Mouse (Mus musculus) liver, embryonic 14.5 days (tissue): ENCODE data around the gene Znrf3. TPM values are rescaled to one million over a fixed set of nuclear protein-coding genes. Genes with fewer than 3 reads are reported as not detected.
A peak's percentile ranks its signal among the peaks of the same experiment; 100 is the strongest.

Experiments used
- ATAC-seq: fragments of 200-750 bp; cut with Nextera tagmentation; 2 replicates; pipeline ENCODE4 v1.8.0; 2017; ENCODE audit warnings: moderate number of reproducible peaks, mild to moderate bottlenecking, moderate library complexity; ENCODE audit not compliant: insufficient read depth
- DNase-seq, 3 experiments: peaks; one replicate each; pipeline ENCODE4 v3.0.0-alpha.2; 2012 to 2013; ENCODE audit warnings: low read depth in 3 of 3, low spot score in 3 of 3
- H3K27ac ChIP-seq: fragments of 300-500 bp; sonication (generic); 2 replicates; pipeline ENCODE4 v1.5.1; 2014; ENCODE audit warnings: moderate library complexity, mild to moderate bottlenecking, control low read depth, inconsistent platforms
- H3K27me3 ChIP-seq: fragments of 300-500 bp; sonication (generic); 2 replicates; pipeline ENCODE4 v1.6.1; 2014; ENCODE audit warnings: mild to moderate bottlenecking, low read length, moderate library complexity; ENCODE audit not compliant: control insufficient read depth, insufficient read depth
- H3K36me3 ChIP-seq: fragments of 300-500 bp; sonication (generic); replicated peaks from 2 replicates; pipeline ENCODE4 v1.6.1; 2014; ENCODE audit warnings: low read depth; ENCODE audit not compliant: control insufficient read depth, insufficient read depth
- H3K4me1 ChIP-seq, 2 experiments: fragments of 200-500 bp in 1 of 2; fragments of 300-500 bp in 1 of 2; sonication (generic) in 1 of 2; replicated peaks; 2 replicates each; pipeline ENCODE4 v1.6.1; 2012 to 2014; ENCODE audit warnings: antibody characterized with exemption in 1 of 2, inconsistent platforms in 1 of 2, low read length in 1 of 2; ENCODE audit not compliant: control insufficient read depth in 2 of 2, insufficient read depth in 2 of 2
- H3K4me2 ChIP-seq: fragments of 300-500 bp; sonication (generic); 2 replicates; pipeline ENCODE4 v1.6.1; 2014; ENCODE audit warnings: low read depth, mild to moderate bottlenecking, control low read depth, moderate library complexity
- H3K4me3 ChIP-seq, 2 experiments: fragments of 200-500 bp in 1 of 2; fragments of 300-500 bp in 1 of 2; sonication (generic) in 1 of 2; 2 replicates each; pipeline ENCODE4 v1.5.1; 2012 to 2014; ENCODE audit warnings: low read depth in 2 of 2, low read length in 2 of 2, mild to moderate bottlenecking in 2 of 2, control low read depth in 1 of 2, inconsistent platforms in 1 of 2, moderate library complexity in 1 of 2; ENCODE audit not compliant: insufficient read depth in 1 of 2
- H3K9ac ChIP-seq: fragments of 300-500 bp; sonication (generic); replicated peaks from 2 replicates; pipeline ENCODE4 v1.6.1; 2014; ENCODE audit warnings: mild to moderate bottlenecking, control low read depth, moderate library complexity
- H3K9me3 ChIP-seq: fragments of 300-500 bp; sonication (generic); 2 replicates; pipeline ENCODE4 v1.6.1; 2016; ENCODE audit warnings: low read length, mixed read lengths; ENCODE audit not compliant: control insufficient read depth
- CTCF ChIP-seq: IDR thresholded peaks from 2 replicates; pipeline ENCODE4 v1.5.1; 2016; ENCODE audit warnings: antibody characterized with exemption, low read depth, control low read depth
- EP300 ChIP-seq: IDR thresholded peaks from 2 replicates; pipeline ENCODE4 v1.6.1; 2016; ENCODE audit warnings: antibody characterized with exemption, low read depth
- WGBS: fragments of 180-500 bp; shearing (Covaris S2); extraction: QIAGEN DNeasy Blood & Tissue Kit; methylation state at CpG from one replicate; pipeline ENCODE4 v1.1.7; 2014; ENCODE audit not compliant: insufficient replicate concordance; 5-methylcytosine and 5-hydroxymethylcytosine counted together
- polyA plus RNA-seq, 2 experiments: library from polyadenylated mRNA; depleted of rRNA in 1 of 2; stranded (reverse) in 1 of 2; unstranded in 1 of 2; fragments of >200 nt; fragmentation: Nextera tagmentation in 1 of 2; extraction: Ambion mirVana in 1 of 2; gene quantifications; 2 replicates each; pipeline versions ENCODE4 v1.2.1 to v1.2.3; 2012 to 2014

Gene Znrf3
- polyA plus RNA-seq, 2 experiments: 1.4 to 2.4 TPM

DNA sequence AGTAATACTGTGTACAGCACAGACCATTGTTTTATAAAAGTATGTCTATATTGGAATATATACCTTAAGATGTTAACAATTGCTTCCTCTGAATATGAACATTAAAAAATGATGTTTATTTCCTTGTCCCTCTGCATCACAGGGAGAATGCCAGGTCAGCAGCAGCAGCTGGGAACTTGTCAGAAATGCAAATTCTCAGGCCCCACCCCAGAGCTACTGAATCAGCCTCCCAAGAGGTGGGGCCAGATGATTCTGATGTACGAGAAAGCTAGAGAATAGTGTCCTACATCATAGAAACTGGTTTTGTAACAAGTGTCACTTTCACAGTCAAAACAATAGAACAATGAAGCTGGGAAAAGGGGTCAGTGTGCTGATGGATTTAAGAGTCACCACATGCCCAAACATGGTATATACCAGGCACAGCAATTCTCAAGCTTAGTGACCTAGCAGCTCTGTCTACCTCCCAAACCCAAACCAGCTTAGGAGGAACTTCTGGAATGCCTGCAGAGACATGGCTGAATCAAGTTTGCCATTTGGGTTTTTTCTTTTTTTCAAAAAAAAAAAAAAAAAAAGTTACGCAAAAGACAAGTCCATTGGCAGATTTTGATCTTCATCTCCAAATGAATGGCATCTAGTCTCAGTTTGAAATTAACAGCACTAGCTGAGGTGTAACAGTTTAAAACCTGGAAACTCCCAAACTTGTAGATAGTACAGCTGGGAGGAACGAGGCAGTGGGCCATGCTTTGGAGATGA lies 46.2 kb downstream of the Znrf3 start:
- peaks cover 0 to 5% of the 10 kb centered on the region in 2 experiments; a peak in 1 of 4 replicates for H3K4me1 ChIP-seq
- H3K4me2 ChIP-seq: no peak overlapping the region
- DNase-seq (no peak), ATAC-seq (no peak)
- TF ChIP-seq EP300: no peak
- TF ChIP-seq CTCF: no peak
- 62% methylated on average over 3 of the region's 3 CpGs for WGBS
- H3K27ac ChIP-seq: no peak overlapping the region
- H3K9me3 ChIP-seq: no peaks in the 10 kb centered on the region
- no peaks in the 10 kb centered on the region for H3K36me3 ChIP-seq
- H3K27me3 ChIP-seq: no peaks in the 10 kb centered on the region
- H3K9ac ChIP-seq: no peak overlapping the region
- no peak overlapping the region for H3K4me3 ChIP-seq

DNA sequence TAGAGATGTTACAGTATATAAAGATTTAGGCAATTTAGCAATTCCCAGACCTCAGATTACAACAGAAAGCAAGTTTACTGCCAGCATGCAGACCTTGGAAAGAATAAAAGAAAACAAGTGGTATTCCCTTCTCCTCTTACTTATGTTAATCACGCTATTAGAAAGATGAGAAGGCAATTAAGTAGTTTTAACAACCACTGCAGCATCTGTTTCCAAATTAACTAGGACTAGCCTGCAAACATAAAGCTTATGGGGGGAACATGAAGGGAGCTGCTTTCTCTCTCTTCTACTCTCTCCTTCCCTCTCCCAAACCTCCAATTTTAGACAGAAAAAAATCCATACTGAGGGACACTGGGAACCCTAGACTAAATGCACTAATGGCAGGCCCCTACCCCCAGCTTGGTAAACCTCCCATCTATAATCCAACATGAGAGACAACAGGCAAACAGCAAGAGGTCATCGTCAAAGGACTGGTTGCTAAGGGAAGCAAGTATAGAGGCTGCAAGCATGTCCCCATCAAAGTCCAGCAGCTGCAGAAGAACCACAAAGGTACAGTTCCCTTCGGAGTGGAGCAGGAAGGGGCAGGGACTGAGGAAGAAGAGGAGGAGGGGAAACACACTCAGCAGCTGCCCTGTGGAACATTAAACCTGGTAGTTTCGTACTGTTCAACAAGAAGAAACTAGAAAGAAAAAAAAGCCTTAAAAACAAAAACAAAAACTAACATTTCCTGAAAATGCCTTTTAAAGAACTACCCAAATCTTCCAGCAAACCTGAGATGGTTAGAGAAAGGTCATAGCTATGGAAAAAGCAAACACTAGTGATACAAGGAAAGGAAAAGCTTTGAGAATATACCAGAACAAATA lies 53.4 kb downstream of the Znrf3 start:
- H3K36me3 ChIP-seq: no peaks in the 10 kb centered on the region
- 0 out of 4 replicates have a peak, but pooled peaks cover 0 to 2% of the 10 kb centered on the region in 2 experiments for H3K4me1 ChIP-seq
- no peak overlapping the region for H3K4me2 ChIP-seq
- no peak overlapping the region for H3K4me3 ChIP-seq
- no peak overlapping the region for H3K27ac ChIP-seq
- no peak for ATAC-seq
- WGBS: 28% methylated on average over 4 of the region's 4 CpGs
- H3K9me3 ChIP-seq: no peaks in the 10 kb centered on the region
- no peak for DNase-seq
- TF ChIP-seq EP300: no peak
- no peak for TF ChIP-seq CTCF
- no peak overlapping the region for H3K9ac ChIP-seq
- no peaks in the 10 kb centered on the region for H3K27me3 ChIP-seq

DNA sequence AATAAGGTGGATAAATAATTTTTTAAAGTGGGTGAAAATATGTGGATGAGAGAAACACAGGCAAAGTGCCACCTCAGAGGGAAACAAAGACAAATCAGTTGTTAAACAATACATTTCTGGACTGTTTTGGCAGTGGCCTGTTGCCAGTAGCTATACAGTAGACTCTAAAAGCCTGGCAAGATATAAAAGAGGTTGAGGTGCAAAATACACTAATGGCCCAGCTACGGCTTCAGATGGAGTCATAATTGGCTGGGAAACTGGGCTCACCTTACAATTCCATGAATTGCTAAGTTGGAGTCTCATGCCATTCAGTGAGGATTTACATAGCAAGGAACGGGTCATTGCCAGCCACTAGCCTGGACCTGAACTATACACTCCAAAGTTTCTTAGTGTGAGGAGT lies 62.0 kb downstream of the Znrf3 start:
- Histone ChIP-seq H3K9me3 (no peaks in the 10 kb centered on the region), H3K9ac (no peak overlapping the region), H3K36me3 (no peaks in the 10 kb centered on the region)

GRCm38 (mm10) chr11:5381226-5381625 lies 63.4 kb downstream of the Znrf3 start:
- no peak for DNase-seq
- H3K9ac ChIP-seq: no peak overlapping the region
- no peaks in the 10 kb centered on the region for H3K27me3 ChIP-seq
- H3K36me3 ChIP-seq: no peaks in the 10 kb centered on the region
- H3K4me2 ChIP-seq: no peak overlapping the region
- no peaks in the 10 kb centered on the region for H3K9me3 ChIP-seq
- TF ChIP-seq CTCF: no peak
- TF ChIP-seq EP300: no peak
- WGBS: 69% methylated on average over 5 of the region's 5 CpGs
- no peak for ATAC-seq
- peaks cover 0 to 2% of the 10 kb centered on the region in 2 experiments; a peak in 1 of 4 replicates for H3K4me1 ChIP-seq
- no peak overlapping the region for H3K27ac ChIP-seq
- no peak overlapping the region for H3K4me3 ChIP-seq

More for the DNA sequence above, 62.0 kb downstream of the Znrf3 start:
- Histone ChIP-seq H3K27me3 (no peaks in the 10 kb centered on the region), H3K4me1 (peaks cover 0 to 2% of the 10 kb centered on the region in 2 experiments; a peak in 1 of 4 replicates), H3K4me3 (no peak overlapping the region), H3K27ac (no peak overlapping the region), H3K4me2 (no peak overlapping the region)
- 66% methylated on average over 2 of the region's 2 CpGs for WGBS
- DNase-seq (no peak), ATAC-seq (no peak)
- TF ChIP-seq EP300 (no peak), CTCF (no peak)

DNA sequence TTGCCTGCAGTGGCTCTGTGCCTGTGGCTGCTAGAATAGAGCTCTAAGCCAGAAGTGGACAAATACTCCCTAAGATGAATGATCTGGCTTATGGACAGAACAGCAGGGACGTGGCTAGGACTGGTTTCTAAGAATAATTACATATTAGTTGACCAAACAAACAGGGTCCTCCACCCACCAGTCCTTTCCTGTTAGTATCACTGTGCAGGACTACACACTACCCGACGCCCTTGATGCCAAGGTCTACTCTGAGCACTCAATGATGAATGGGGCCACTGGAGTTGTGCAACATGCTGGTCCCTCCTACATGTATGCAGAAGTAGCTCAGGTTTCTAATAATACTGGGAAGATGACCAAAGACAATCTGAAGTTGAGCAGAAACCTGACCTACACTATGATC lies 64.4 kb downstream of the Znrf3 start:
- Histone ChIP-seq H3K27ac (no peak overlapping the region), H3K9me3 (no peaks in the 10 kb centered on the region), H3K4me1 (peaks cover 0 to 2% of the 10 kb centered on the region in 2 experiments; a peak in 1 of 4 replicates), H3K9ac (no peak overlapping the region), H3K4me2 (no peak overlapping the region), H3K4me3 (no peak overlapping the region), H3K27me3 (no peaks in the 10 kb centered on the region), H3K36me3 (no peaks in the 10 kb centered on the region)
- WGBS: 35% methylated on average over 3 of the region's 3 CpGs
- no peak for TF ChIP-seq CTCF
- TF ChIP-seq EP300: no peak
- no peak for DNase-seq
- ATAC-seq: peak; percentile 62; the same call in 1 of the 2 replicates
